Mouse (Mus musculus) thymus, adult 2 months (tissue): ENCODE data around the gene Slc44a3.

Experiments
- CTCF ChIP-seq: fragments of 200-500 bp; IDR thresholded peaks from 2 replicates; pipeline ENCODE4 v1.5.1; 2012; ENCODE audit warnings: mild to moderate bottlenecking, control low read depth, low read length, moderate library complexity, borderline replicate concordance; ENCODE audit not compliant: control insufficient read depth, poor library complexity, insufficient read depth; ENCODE audit errors: extremely low read depth
- POLR2A ChIP-seq: fragments of 200-500 bp; IDR thresholded peaks from 2 replicates; pipeline ENCODE4 v1.6.1; 2012; ENCODE audit warnings: mild to moderate bottlenecking, low read length, control low read depth, moderate library complexity; ENCODE audit not compliant: control insufficient read depth, poor library complexity, insufficient read depth; ENCODE audit errors: extremely low read depth

GRCm38 (mm10) chr3:121480030-121480960 is 51.9 kb downstream of the Slc44a3 start:
- TF ChIP-seq POLR2A = no peak
- no peak for TF ChIP-seq CTCF
